Mouse (Mus musculus) liver, embryonic 12.5 days (tissue): ENCODE data around the gene Kiss1. TPM values are rescaled to one million over a fixed set of nuclear protein-coding genes. Genes with fewer than 3 reads are reported as not detected.

Source experiments
- ATAC-seq: fragments of 200-750 bp; cut with Nextera tagmentation; 2 replicates; pipeline ENCODE4 v1.8.0; 2017; ENCODE audit warnings: moderate number of reproducible peaks, mild to moderate bottlenecking, moderate library complexity
- H3K27ac ChIP-seq: fragments of 300-500 bp; sonication (generic); 2 replicates; pipeline ENCODE4 v1.5.1; 2016; ENCODE audit warnings: mild to moderate bottlenecking
- H3K27me3 ChIP-seq: fragments of 300-500 bp; sonication (generic); replicated peaks from 2 replicates; pipeline ENCODE4 v1.6.1; 2016; ENCODE audit warnings: mild to moderate bottlenecking, moderate library complexity
- H3K36me3 ChIP-seq: fragments of 300-500 bp; sonication (generic); 2 replicates; pipeline ENCODE4 v1.6.1; 2016; ENCODE audit warnings: mild to moderate bottlenecking, moderate library complexity
- H3K4me1 ChIP-seq: fragments of 300-500 bp; sonication (generic); 2 replicates; pipeline ENCODE4 v1.6.1; 2016
- H3K4me2 ChIP-seq: fragments of 300-500 bp; sonication (generic); 2 replicates; pipeline ENCODE4 v1.6.1; 2016; ENCODE audit warnings: mild to moderate bottlenecking, moderate library complexity
- H3K4me3 ChIP-seq: fragments of 300-500 bp; sonication (generic); 2 replicates; pipeline ENCODE4 v1.5.1; 2016; ENCODE audit warnings: mild to moderate bottlenecking, moderate library complexity
- H3K9ac ChIP-seq: fragments of 300-500 bp; sonication (generic); 2 replicates; pipeline ENCODE4 v1.6.1; 2016; ENCODE audit warnings: mild to moderate bottlenecking, moderate library complexity
- H3K9me3 ChIP-seq: fragments of 300-500 bp; sonication (generic); replicated peaks from 2 replicates; pipeline ENCODE4 v1.6.1; 2016; ENCODE audit warnings: mild to moderate bottlenecking, moderate library complexity
- WGBS: fragments of 180-500 bp; shearing (Covaris S2); methylation state at CpG from one replicate; pipeline ENCODE4 v1.1.7; 2016; ENCODE audit not compliant: insufficient replicate concordance; 5-methylcytosine and 5-hydroxymethylcytosine counted together
- polyA plus RNA-seq: library from polyadenylated mRNA; unstranded; fragments of >200 nt; fragmentation: Nextera tagmentation; extraction: Ambion mirVana; gene quantifications from 2 replicates; pipeline ENCODE4 v1.2.1, GENCODE M21; 2016

Gene Kiss1
- polyA plus RNA-seq, 1 experiment from 2014 or later: not detected

DNA sequence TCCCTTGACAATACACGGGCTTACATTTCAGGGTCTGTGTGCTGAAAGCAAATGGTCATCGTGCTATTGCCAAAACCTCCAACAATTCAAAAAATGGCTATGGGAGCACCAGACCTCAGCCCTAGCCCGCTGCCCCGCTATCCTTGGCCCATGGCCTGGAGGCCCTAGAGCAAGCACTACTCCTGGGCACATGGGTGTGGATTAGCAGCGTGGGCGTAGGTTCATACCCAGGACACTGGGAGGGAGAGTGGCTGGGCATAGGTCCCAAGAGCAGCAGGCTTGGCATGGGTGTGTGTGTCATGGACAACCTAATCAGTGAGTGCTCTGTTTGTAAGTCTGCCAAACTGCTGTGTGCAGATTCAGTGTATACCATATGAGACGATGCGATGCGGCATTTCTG lies 25.3 kb upstream of the Kiss1 start:
- Histone ChIP-seq H3K4me3 (no peak overlapping the region), H3K9ac (no peak overlapping the region), H3K27ac (no peak overlapping the region), H3K4me2 (no peak overlapping the region), H3K4me1 (no peaks in the 10 kb centered on the region), H3K27me3 (peaks cover 26% of the 10 kb centered on the region), H3K9me3 (no peaks in the 10 kb centered on the region), H3K36me3 (0 out of 2 replicates have a peak, but pooled peaks cover 4% of the 10 kb centered on the region)
- no peak for ATAC-seq
- 78% methylated on average over 9 of the region's 9 CpGs for WGBS

DNA sequence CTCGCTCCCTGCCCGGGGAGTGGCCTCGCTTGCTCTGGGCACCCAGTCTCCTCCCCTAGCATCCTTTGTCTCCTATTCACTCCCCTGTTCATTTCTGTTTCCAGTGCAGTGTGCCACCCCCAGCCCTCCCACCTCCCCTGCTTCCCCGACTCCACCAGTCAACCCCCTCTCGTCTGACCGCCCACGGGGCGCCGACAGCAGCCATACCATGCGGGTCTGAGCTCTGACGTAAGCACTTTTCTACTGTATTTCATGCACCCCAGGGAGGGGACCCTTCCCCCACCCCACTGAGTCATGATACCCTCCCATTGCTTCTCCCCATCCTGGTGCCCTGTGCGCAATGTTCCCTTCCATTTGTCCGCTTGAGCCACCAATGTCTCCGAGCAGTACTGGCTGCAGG lies 22.9 kb upstream of the Kiss1 start:
- Histone ChIP-seq H3K36me3 (0 out of 2 replicates have a peak, but pooled peaks cover 4% of the 10 kb centered on the region), H3K9me3 (no peaks in the 10 kb centered on the region), H3K4me3 (no peak overlapping the region), H3K9ac (no peak overlapping the region), H3K4me1 (no peaks in the 10 kb centered on the region), H3K4me2 (no peak overlapping the region), H3K27ac (no peak overlapping the region), H3K27me3 (peaks cover 33% of the 10 kb centered on the region)
- no peak for ATAC-seq
- WGBS: 52% methylated on average over 14 of the region's 14 CpGs

DNA sequence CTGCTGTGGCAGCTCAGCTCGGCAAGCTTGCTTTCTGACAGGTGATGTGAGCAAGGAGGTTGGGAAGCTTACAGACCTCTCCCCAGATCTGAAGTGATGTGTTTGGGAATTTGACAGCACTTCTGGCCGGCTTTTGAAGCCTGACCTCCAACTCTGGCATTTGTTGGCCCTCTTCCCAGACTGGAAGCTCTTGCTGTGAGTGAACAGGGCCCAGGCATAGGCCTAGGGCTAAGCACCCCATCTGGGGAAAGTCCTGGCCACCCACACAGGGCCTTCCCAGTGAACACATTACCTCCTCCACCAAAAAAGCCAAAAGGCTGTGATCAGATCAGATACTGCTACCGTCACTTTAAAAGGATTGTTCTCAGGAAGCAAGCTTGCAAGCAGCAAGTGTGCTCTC lies 19.1 kb upstream of the Kiss1 start:
- no peak overlapping the region for H3K9ac ChIP-seq
- H3K4me3 ChIP-seq: no peak overlapping the region
- no peak overlapping the region for H3K27ac ChIP-seq
- H3K9me3 ChIP-seq: no peaks in the 10 kb centered on the region
- H3K4me1 ChIP-seq: no peaks in the 10 kb centered on the region
- ATAC-seq: no peak
- 40% methylated on average over 3 of the region's 3 CpGs for WGBS
- no peak overlapping the region for H3K4me2 ChIP-seq
- peaks cover 32% of the 10 kb centered on the region for H3K27me3 ChIP-seq
- H3K36me3 ChIP-seq: no peaks in the 10 kb centered on the region

DNA sequence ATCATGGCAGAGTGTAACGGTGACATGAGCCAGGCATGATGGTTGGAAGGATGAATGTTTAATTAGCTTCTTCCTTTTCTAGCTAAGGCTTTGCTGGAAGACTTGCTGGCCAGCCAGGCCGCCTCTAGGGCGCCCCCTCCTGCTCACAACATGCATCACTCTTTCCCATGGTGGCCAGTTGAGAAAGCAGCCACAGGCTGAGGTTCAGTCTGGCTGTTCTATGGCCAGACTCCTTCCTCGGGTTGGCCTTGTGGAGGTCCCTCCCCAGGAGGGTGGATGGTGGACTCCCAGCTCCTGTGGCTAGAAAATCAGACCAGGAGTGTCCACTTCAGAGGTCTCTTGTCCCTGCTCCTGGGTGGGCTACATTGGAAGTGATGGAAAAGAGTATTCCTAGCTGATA lies 14.8 kb upstream of the Kiss1 start:
- Histone ChIP-seq H3K9me3 (no peaks in the 10 kb centered on the region), H3K36me3 (no peaks in the 10 kb centered on the region), H3K4me3 (no peak overlapping the region), H3K4me1 (peaks cover 6% of the 10 kb centered on the region), H3K4me2 (no peak overlapping the region), H3K27me3 (peaks cover 6% of the 10 kb centered on the region; the same call in 1 of the 2 replicates), H3K27ac (no peak overlapping the region), H3K9ac (no peak overlapping the region)
- WGBS: 12% methylated on average over 4 of the region's 4 CpGs
- no peak for ATAC-seq

DNA sequence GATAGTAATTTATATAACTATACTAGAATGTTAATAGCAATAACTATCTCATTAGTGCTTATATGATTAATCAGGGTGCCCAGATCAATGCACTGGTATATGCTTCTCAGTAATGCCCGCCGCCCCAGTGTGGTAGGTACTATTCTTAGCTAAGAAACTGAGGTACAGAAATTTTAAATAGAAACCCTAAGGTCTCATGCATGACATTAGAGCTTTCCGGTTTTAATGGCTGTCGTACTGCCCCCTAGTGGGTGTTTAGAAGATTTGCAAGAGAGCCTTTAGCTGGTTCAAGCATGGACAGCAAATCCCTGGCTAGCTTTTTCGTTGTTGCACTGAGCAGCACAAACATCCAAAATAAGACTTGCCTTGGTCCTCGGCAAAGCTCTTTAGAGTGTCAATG lies 14.4 kb upstream of the Kiss1 start:
- Histone ChIP-seq H3K4me1 (peaks cover 11% of the 10 kb centered on the region), H3K4me2 (no peak overlapping the region), H3K9me3 (no peaks in the 10 kb centered on the region), H3K36me3 (no peaks in the 10 kb centered on the region), H3K4me3 (no peak overlapping the region), H3K27me3 (peaks cover under 1% of the 10 kb centered on the region; the same call in 1 of the 2 replicates), H3K27ac (no peak overlapping the region), H3K9ac (no peak overlapping the region)
- ATAC-seq: no peak
- 10% methylated on average over 6 of the region's 6 CpGs for WGBS

DNA sequence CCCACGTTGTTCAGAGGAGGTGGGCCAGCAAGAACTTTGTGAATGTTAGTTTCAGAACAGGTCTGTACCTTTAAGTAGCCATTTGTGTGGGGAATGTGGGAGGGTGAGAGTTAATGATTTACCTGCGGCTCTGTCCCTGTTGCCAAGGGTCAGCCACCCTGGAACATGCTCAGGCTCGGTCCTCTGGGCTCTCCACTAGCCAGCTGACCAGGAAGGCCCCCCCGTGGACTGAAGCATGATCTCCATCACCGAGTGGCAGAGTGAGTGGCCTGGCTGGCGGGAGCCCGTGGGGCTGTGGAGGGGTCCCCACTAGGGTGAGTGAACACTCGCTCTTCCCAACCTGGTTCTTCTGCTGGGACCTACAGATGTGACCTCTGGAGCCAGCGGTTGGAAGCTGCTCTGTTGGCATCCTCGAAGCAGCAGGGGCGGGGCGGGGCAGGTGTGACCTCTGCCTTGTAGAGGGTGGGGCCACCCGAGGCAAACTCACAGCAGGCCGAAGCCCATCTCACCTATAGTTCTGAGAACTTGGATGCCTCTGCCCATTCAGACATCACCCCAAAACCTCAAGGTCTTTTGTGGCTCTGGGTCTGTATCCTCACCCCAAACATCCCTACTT lies 11.9 kb upstream of the Kiss1 start, which contains the start of gene Golt1a:
TSS of gene Golt1a (plus strand) at position 149 of the 616 bp plus-strand sequence.
- peaks cover 14% of the 10 kb centered on the region for H3K4me1 ChIP-seq
- peak within 1 kb of the TSS; percentile 13 for H3K4me2 ChIP-seq
- H3K36me3 ChIP-seq: no peaks in the 10 kb centered on the region
- no peak within 1 kb of the TSS for H3K9ac ChIP-seq
- 56% methylated on average over 14 of the region's 14 CpGs for WGBS
- peak; percentile 65 for ATAC-seq
- peak within 1 kb of the TSS; percentile 52 for H3K27ac ChIP-seq
- no peaks in the 10 kb centered on the region for H3K9me3 ChIP-seq
- H3K4me3 ChIP-seq: no peak within 1 kb of the TSS
- no peaks in the 10 kb centered on the region; the same call in 1 of the 2 replicates for H3K27me3 ChIP-seq

DNA sequence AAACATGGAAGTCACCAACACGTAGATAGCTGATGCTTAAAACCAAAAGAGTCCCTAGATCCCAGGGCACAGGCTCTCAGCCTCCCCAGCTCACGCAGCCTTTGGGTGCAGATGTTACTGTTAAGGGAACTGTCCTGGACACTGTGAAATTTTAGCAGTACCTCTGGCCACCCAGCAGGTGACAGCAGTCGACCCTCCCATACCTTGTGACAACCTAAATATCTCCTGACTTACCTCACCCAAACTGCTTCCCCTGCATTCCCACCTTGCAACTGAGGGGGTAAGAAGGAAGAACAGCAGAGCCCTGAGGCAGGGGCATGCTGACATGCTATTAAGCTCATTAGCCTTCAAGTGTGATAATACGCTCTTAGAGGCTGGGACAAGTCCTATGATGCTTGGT lies 10.4 kb upstream of the Kiss1 start:
- no peak overlapping the region for H3K9ac ChIP-seq
- H3K4me1 ChIP-seq: peaks cover 14% of the 10 kb centered on the region
- H3K4me2 ChIP-seq: no peak overlapping the region
- no peak overlapping the region for H3K27ac ChIP-seq
- 48% methylated on average over 4 of the region's 4 CpGs for WGBS
- no peak for ATAC-seq
- no peaks in the 10 kb centered on the region for H3K36me3 ChIP-seq
- H3K4me3 ChIP-seq: no peak overlapping the region
- no peaks in the 10 kb centered on the region for H3K9me3 ChIP-seq
- no peaks in the 10 kb centered on the region; the same call in 1 of the 2 replicates for H3K27me3 ChIP-seq

DNA sequence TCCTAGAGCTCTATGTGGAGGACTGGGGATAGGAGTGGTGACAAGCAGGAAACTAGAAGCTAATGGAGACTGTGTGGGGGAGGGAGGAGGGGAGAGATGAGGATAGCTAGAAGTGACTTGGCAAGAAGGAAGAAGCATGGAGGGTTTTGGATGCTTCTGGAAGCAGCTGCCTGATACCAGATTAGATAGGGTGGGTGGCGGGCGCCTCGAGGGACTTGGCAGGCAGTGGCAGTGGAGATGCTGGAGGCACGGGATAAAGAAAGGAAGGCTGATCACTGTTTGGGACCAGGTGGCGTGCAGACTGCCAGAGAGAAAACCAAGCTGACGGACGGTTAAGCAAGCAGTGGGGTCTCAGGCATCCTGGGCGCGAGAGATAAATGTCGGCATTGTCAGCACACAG lies 9.7 kb upstream of the Kiss1 start:
- Histone ChIP-seq H3K4me2 (no peak overlapping the region), H3K27me3 (no peaks in the 10 kb centered on the region; the same call in 1 of the 2 replicates), H3K4me1 (peaks cover 14% of the 10 kb centered on the region), H3K27ac (no peak overlapping the region), H3K4me3 (no peak overlapping the region), H3K9ac (no peak overlapping the region), H3K36me3 (no peaks in the 10 kb centered on the region), H3K9me3 (no peaks in the 10 kb centered on the region)
- WGBS: 17% methylated on average over 10 of the region's 10 CpGs
- ATAC-seq: no peak

DNA sequence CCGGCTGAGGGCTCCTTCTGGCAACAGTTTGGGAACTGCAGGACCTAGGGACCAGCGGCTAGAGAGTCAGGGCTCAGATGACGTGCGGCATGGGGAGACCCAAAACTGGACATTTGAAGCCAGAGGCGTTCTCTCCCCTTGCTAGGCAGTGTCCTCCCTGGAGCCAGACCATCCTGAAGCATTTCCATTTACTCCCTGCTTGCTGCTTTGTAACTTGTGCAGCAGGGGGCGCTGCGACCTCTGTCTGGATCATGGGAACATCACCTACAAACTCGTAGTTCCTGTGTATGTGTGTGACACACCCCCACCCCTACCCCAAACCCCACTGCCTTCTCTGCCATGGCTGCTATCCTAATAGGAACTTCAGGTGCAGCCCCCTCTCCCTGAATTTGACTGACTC lies 7.3 kb upstream of the Kiss1 start:
- Histone ChIP-seq H3K4me1 (peaks cover 14% of the 10 kb centered on the region), H3K9ac (no peak overlapping the region), H3K9me3 (peaks cover 6% of the 10 kb centered on the region), H3K27me3 (no peaks in the 10 kb centered on the region; the same call in 1 of the 2 replicates), H3K36me3 (no peaks in the 10 kb centered on the region), H3K4me3 (no peak overlapping the region), H3K27ac (no peak overlapping the region), H3K4me2 (no peak overlapping the region)
- no peak for ATAC-seq
- WGBS: 25% methylated on average over 8 of the region's 8 CpGs

DNA sequence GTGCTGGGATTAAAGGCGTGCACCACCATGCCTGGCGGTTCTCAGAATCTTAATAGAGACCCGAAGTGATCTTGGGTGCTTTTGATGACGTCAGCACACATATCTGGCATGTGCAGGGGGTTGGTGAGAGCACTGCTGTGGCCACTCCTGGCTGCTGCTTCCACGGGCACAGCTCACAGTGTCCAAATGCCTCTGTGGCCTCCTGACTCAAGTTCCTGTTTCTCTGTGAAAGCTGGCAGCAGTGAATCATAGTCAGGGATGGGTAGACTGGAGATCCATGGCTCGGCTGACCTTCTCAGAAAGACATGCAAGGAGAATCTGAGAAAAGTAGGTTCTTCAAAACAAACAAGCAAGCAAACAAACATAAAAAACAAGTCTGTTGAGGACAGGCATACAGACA lies 5.9 kb upstream of the Kiss1 start:
- Histone ChIP-seq H3K27me3 (no peaks in the 10 kb centered on the region; the same call in 1 of the 2 replicates), H3K4me2 (no peak overlapping the region), H3K9me3 (peaks cover 6% of the 10 kb centered on the region), H3K36me3 (no peaks in the 10 kb centered on the region), H3K9ac (no peak overlapping the region), H3K4me1 (peaks cover 14% of the 10 kb centered on the region), H3K4me3 (no peak overlapping the region), H3K27ac (no peak overlapping the region)
- WGBS: 56% methylated on average over 6 of the region's 6 CpGs
- no peak for ATAC-seq

DNA sequence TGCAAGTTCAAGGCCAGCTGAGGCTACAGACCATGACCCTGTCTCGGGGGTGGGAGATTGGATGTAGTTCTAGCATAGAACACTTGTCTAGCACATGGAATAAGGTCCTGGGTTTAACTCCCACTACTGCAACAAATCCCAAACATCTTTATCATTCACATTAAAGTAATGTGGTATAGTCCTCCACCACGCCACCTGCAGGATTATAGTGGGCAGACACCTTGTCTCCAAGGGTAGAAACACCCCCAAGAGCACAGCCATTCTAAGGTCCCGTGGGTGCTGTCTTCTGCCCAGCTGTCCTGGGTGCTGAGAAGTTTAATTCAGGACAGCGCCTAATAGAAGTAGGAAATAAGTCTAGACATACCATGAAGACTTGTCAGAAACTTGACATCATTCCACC lies 5.1 kb upstream of the Kiss1 start:
- H3K27me3 ChIP-seq: no peaks in the 10 kb centered on the region; the same call in 1 of the 2 replicates
- H3K9ac ChIP-seq: no peak overlapping the region
- H3K4me1 ChIP-seq: peaks cover 11% of the 10 kb centered on the region
- H3K27ac ChIP-seq: no peak overlapping the region
- 60% methylated on average over 4 of the region's 4 CpGs for WGBS
- peaks cover 6% of the 10 kb centered on the region for H3K9me3 ChIP-seq
- no peak for ATAC-seq
- H3K36me3 ChIP-seq: no peaks in the 10 kb centered on the region
- H3K4me3 ChIP-seq: no peak overlapping the region
- H3K4me2 ChIP-seq: no peak overlapping the region

DNA sequence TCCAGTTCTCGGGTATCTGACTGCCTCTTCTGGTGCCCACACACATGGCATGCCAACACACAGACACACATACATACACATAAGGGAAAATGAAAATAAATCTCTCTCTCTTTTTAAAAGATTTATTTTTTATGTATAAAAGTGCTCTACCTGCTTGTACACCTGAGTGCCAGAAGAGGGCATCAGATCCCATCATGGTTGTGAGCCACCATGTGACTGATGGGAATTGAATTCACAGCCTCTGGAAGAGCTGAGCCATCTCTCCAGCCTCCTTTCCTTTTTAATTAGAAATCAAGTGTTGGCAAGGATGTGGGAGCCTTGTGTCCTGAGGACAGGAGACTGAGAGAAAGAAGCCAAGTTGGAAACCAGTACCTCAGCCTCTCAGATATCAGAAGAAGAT lies 4.5 kb upstream of the Kiss1 start:
- H3K27me3 ChIP-seq: no peaks in the 10 kb centered on the region
- peaks cover 5% of the 10 kb centered on the region for H3K4me1 ChIP-seq
- no peak overlapping the region for H3K9ac ChIP-seq
- H3K9me3 ChIP-seq: peaks cover 6% of the 10 kb centered on the region
- H3K4me2 ChIP-seq: no peak overlapping the region
- no peak for ATAC-seq
- no peak overlapping the region for H3K27ac ChIP-seq
- no peak overlapping the region for H3K4me3 ChIP-seq
- H3K36me3 ChIP-seq: no peaks in the 10 kb centered on the region
- 50% methylated on average over 1 of the region's 1 CpGs for WGBS

DNA sequence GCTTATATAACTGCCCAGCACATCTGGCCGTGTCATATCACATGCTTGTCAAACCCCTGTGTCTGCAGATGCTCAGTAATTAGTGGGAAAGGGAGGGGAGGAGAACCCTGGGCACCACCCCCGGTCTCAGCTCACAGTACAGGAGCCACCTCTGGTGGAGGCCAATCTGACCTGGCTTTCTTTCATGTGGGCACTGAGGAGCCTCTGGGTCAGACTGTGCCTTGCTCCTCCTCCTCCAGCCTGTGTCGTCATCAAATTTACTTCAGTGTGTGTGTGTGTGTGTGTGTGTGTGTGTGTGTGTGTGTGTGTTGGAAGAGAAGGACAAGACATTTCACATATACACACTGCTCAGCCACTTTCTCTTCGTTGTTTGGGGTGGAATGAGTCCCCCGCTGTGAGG lies 1.7 kb downstream of the Kiss1 start:
- 35% methylated on average over 5 of the region's 5 CpGs for WGBS
- no peaks in the 10 kb centered on the region for H3K36me3 ChIP-seq
- no peak for ATAC-seq

More for the DNA sequence above, 1.7 kb downstream of the Kiss1 start:
- Histone ChIP-seq H3K4me2 (no peak overlapping the region), H3K4me3 (no peak overlapping the region), H3K9ac (no peak overlapping the region), H3K27me3 (peaks cover 18% of the 10 kb centered on the region), H3K9me3 (peaks cover 2% of the 10 kb centered on the region), H3K4me1 (no peaks in the 10 kb centered on the region), H3K27ac (no peak overlapping the region)
